Mouse (Mus musculus) MEL (cell line): ENCODE data around the gene Ep400.
A peak's percentile ranks its signal among the peaks of the same experiment; 100 is the strongest.

Experiments used
- CTCF ChIP-seq, 3 experiments: IDR thresholded peaks in 2 of 3; conservative IDR thresholded peaks in 1 of 3; 2 replicates each; pipeline ENCODE4 v1.5.1; 2011 to 2012; ENCODE audit warnings: low read length in 3 of 3, low read depth in 2 of 3, mild to moderate bottlenecking in 2 of 3, improper control_type of control experiment in 1 of 3, inconsistent platforms in 1 of 3, mixed read lengths in 1 of 3, moderate library complexity in 1 of 3; ENCODE audit not compliant: control insufficient read depth in 1 of 3, insufficient read depth in 1 of 3, poor library complexity in 1 of 3, severe bottlenecking in 1 of 3
- ELF1 ChIP-seq: IDR thresholded peaks from 2 replicates; pipeline ENCODE4 v1.6.1; 2014; ENCODE audit warnings: low read depth, mild to moderate bottlenecking, inconsistent platforms, low read length, improper control_type of control experiment, moderate library complexity
- EP300 ChIP-seq, 2 experiments: IDR thresholded peaks; 2 replicates each; pipeline ENCODE4 v1.6.1; 2011; ENCODE audit warnings: improper control_type of control experiment in 2 of 2, low read length in 2 of 2, low read depth in 1 of 2, mild to moderate bottlenecking in 1 of 2
- HCFC1 ChIP-seq: IDR thresholded peaks from 2 replicates; pipeline ENCODE4 v1.6.1; 2012; ENCODE audit warnings: low read depth, mild to moderate bottlenecking, inconsistent platforms, low read length, improper control_type of control experiment, moderate library complexity
- NRF1 ChIP-seq: IDR thresholded peaks from 2 replicates; pipeline ENCODE4 v1.6.1; 2014; ENCODE audit warnings: low read depth, mild to moderate bottlenecking, inconsistent platforms, low read length, improper control_type of control experiment, moderate library complexity; ENCODE audit not compliant: poor library complexity, insufficient read depth, severe bottlenecking
- POLR2A ChIP-seq, 2 experiments: IDR thresholded peaks; 2 replicates each; pipeline ENCODE4 v1.6.1; 2011 to 2012; ENCODE audit warnings: low read length in 2 of 2, mild to moderate bottlenecking in 2 of 2, control low read depth in 1 of 2, improper control_type of control experiment in 1 of 2, low read depth in 1 of 2, moderate library complexity in 1 of 2; ENCODE audit not compliant: control insufficient read depth in 1 of 2, insufficient read depth in 1 of 2, poor library complexity in 1 of 2
- POLR2AphosphoS2 ChIP-seq: IDR thresholded peaks from 2 replicates; pipeline ENCODE4 v1.6.1; 2011; ENCODE audit warnings: low read length, improper control_type of control experiment
- POLR2AphosphoS5 ChIP-seq: IDR thresholded peaks from 2 replicates; pipeline ENCODE4 v1.6.1; 2012; ENCODE audit warnings: low read depth, borderline replicate concordance, mild to moderate bottlenecking, inconsistent platforms, low read length, moderate library complexity, mixed read lengths

DNA sequence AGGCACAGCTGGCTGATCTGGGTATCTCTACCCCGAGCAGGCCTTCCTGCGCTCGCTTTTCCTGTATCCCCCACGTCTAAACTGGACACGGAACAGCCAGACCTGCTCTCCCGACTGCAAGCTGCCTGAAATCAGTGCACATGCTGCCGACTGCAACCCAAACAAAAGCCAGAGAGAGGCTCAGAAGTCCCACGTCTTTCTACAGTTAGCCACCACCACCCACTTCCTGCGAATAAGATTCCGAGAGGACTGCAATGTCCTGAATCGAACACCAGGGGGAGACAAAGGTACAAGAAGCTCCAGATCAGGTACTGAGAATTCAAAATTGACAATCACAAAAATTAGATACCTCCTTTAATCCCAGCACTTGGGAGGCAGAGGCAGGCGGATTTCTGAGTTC is 131.1 kb downstream of the Ep400 start:
- TF ChIP-seq POLR2AphosphoS5: no peak
- TF ChIP-seq POLR2A (IDR thresholded peaks at IDR 0.05; ENCODE audit: control insufficient read depth in 1 of 2, insufficient read depth in 1 of 2, low read depth in 1 of 2, low read length in 2 of 2, poor library complexity in 1 of 2): no peak
- no peak for TF ChIP-seq POLR2AphosphoS2
- TF ChIP-seq CTCF (IDR thresholded peaks at IDR 0.05 in 2 of 3, conservative IDR thresholded peaks at IDR 0.05 in 1 of 3; ENCODE audit: control insufficient read depth in 1 of 3, insufficient read depth in 1 of 3, low read depth in 2 of 3, low read length in 3 of 3, poor library complexity in 1 of 3, severe bottlenecking in 1 of 3): peak; percentile 58 to 86 (median 85)
- peak; percentile 42 for TF ChIP-seq ELF1
- no peak for TF ChIP-seq NRF1
- peak; percentile 21; the same call in 1 of the 2 replicates for TF ChIP-seq HCFC1
- no peak for TF ChIP-seq EP300 (IDR thresholded peaks at IDR 0.05; ENCODE audit: low read depth in 1 of 2, low read length in 2 of 2)
